Mouse (Mus musculus) MEL (cell line): ENCODE measurements around the gene Nlgn1. TPM values are rescaled to one million over a fixed set of nuclear protein-coding genes. Genes with fewer than 3 reads are reported as not detected.

Experiments
- DNase-seq: peaks from one replicate; pipeline ENCODE4 v3.0.0; 2011; ENCODE audit warnings: low read depth, low spot score
- H3K27ac ChIP-seq: 2 replicates; pipeline ENCODE4 v1.5.1; 2012; ENCODE audit warnings: low read depth, mild to moderate bottlenecking, control low read depth, low read length, moderate library complexity; ENCODE audit not compliant: control insufficient read depth
- H3K27me3 ChIP-seq, 2 experiments: fragments of 150-350 bp in 1 of 2; sonication (generic) in 1 of 2; 2 replicates each; pipeline ENCODE4 v1.6.1; 2012; ENCODE audit warnings: low read length in 2 of 2, mild to moderate bottlenecking in 2 of 2, improper control_type of control experiment in 1 of 2, moderate library complexity in 1 of 2; ENCODE audit not compliant: insufficient read depth in 2 of 2, control insufficient read depth in 1 of 2
- H3K36me3 ChIP-seq, 2 experiments: 2 replicates each; pipeline ENCODE4 v1.6.1; 2012 to 2014; ENCODE audit warnings: low read length in 2 of 2, improper control_type of control experiment in 1 of 2, inconsistent platforms in 1 of 2, mild to moderate bottlenecking in 1 of 2; ENCODE audit not compliant: insufficient read depth in 2 of 2, control insufficient read depth in 1 of 2
- H3K4me1 ChIP-seq, 2 experiments: fragments of 150-350 bp in 1 of 2; sonication (generic) in 1 of 2; 2 replicates each; pipeline ENCODE4 v1.6.1; 2012; ENCODE audit warnings: low read length in 2 of 2, improper control_type of control experiment in 1 of 2, mild to moderate bottlenecking in 1 of 2; ENCODE audit not compliant: insufficient read depth in 2 of 2, control insufficient read depth in 1 of 2
- H3K4me3 ChIP-seq, 2 experiments: fragments of 150-350 bp in 1 of 2; sonication (generic) in 1 of 2; 2 replicates each; pipeline ENCODE4 v1.5.1; 2012; ENCODE audit warnings: low read depth in 2 of 2, low read length in 2 of 2, mild to moderate bottlenecking in 2 of 2, moderate library complexity in 2 of 2, control low read depth in 1 of 2, improper control_type of control experiment in 1 of 2; ENCODE audit not compliant: control insufficient read depth in 1 of 2, insufficient read depth in 1 of 2
- H3K79me2 ChIP-seq: 2 replicates; pipeline ENCODE4 v1.6.1; 2012; ENCODE audit warnings: mild to moderate bottlenecking, low read length, moderate library complexity; ENCODE audit not compliant: control insufficient read depth, poor library complexity, insufficient read depth
- H3K9ac ChIP-seq: 2 replicates; pipeline ENCODE4 v1.6.1; 2012; ENCODE audit warnings: low read depth, mild to moderate bottlenecking, control low read depth, low read length, moderate library complexity; ENCODE audit not compliant: control insufficient read depth, poor library complexity, severe bottlenecking
- H3K9me3 ChIP-seq: fragments of 150-350 bp; sonication (generic); replicated peaks from 2 replicates; pipeline ENCODE4 v1.6.1; 2012; ENCODE audit warnings: mild to moderate bottlenecking, low read length, improper control_type of control experiment, moderate library complexity; ENCODE audit not compliant: insufficient read depth
- CHD2 ChIP-seq: IDR thresholded peaks from 2 replicates; pipeline ENCODE4 v1.6.1; 2011; ENCODE audit warnings: low read length, improper control_type of control experiment
- E2F4 ChIP-seq: IDR thresholded peaks from 2 replicates; pipeline ENCODE4 v1.6.1; 2011; ENCODE audit warnings: low read depth, low read length, improper control_type of control experiment, borderline replicate concordance
- KAT2A ChIP-seq: conservative IDR thresholded peaks from 2 replicates; pipeline ENCODE4 v1.6.1; 2012; ENCODE audit warnings: low read depth, low read length, improper control_type of control experiment, inconsistent platforms
- MXI1 ChIP-seq: IDR thresholded peaks from 2 replicates; pipeline ENCODE4 v1.6.1; 2011; ENCODE audit warnings: mild to moderate bottlenecking, low read depth, low read length, improper control_type of control experiment
- MYB ChIP-seq: IDR thresholded peaks from 2 replicates; pipeline ENCODE4 v1.6.1; 2011; ENCODE audit warnings: mild to moderate bottlenecking, low read depth, low read length, improper control_type of control experiment
- MYC ChIP-seq: IDR thresholded peaks from 2 replicates; pipeline ENCODE4 v1.6.1; 2011; ENCODE audit warnings: low read depth, mild to moderate bottlenecking, low read length, improper control_type of control experiment, moderate library complexity
- NRF1 ChIP-seq: IDR thresholded peaks from 2 replicates; pipeline ENCODE4 v1.6.1; 2014; ENCODE audit warnings: low read depth, mild to moderate bottlenecking, inconsistent platforms, low read length, improper control_type of control experiment, moderate library complexity; ENCODE audit not compliant: poor library complexity, insufficient read depth, severe bottlenecking
- POLR2A ChIP-seq, 2 experiments: IDR thresholded peaks; 2 replicates each; pipeline ENCODE4 v1.6.1; 2011 to 2012; ENCODE audit warnings: low read length in 2 of 2, mild to moderate bottlenecking in 2 of 2, control low read depth in 1 of 2, improper control_type of control experiment in 1 of 2, low read depth in 1 of 2, moderate library complexity in 1 of 2; ENCODE audit not compliant: control insufficient read depth in 1 of 2, insufficient read depth in 1 of 2, poor library complexity in 1 of 2
- RCOR1 ChIP-seq: IDR thresholded peaks from 2 replicates; pipeline ENCODE4 v1.6.1; 2012; ENCODE audit warnings: low read depth, mild to moderate bottlenecking, inconsistent platforms, low read length, improper control_type of control experiment
- SMC3 ChIP-seq: IDR thresholded peaks from 2 replicates; pipeline ENCODE4 v1.6.1; 2011; ENCODE audit warnings: low read depth, low read length, improper control_type of control experiment
- TAL1 ChIP-seq: IDR thresholded peaks from 2 replicates; pipeline ENCODE4 v1.6.1; 2012; ENCODE audit warnings: mild to moderate bottlenecking, inconsistent platforms, low read length, moderate library complexity, mixed read lengths
- TCF12 ChIP-seq: IDR thresholded peaks from 2 replicates; pipeline ENCODE4 v1.6.1; 2014; ENCODE audit warnings: low read depth, mild to moderate bottlenecking, inconsistent platforms, low read length, improper control_type of control experiment, moderate library complexity
- UBTF ChIP-seq: IDR thresholded peaks from 2 replicates; pipeline ENCODE4 v1.6.1; 2012; ENCODE audit warnings: low read depth, mild to moderate bottlenecking, inconsistent platforms, low read length, improper control_type of control experiment, moderate library complexity, borderline replicate concordance; ENCODE audit not compliant: insufficient read depth
- USF1 ChIP-seq: IDR thresholded peaks from 2 replicates; pipeline ENCODE4 v1.6.1; 2014; ENCODE audit warnings: low read depth, mild to moderate bottlenecking, inconsistent platforms, low read length, improper control_type of control experiment, moderate library complexity
- USF2 ChIP-seq, 2 experiments: IDR thresholded peaks; 2 replicates each; pipeline ENCODE4 v1.6.1; 2011 to 2012; ENCODE audit warnings: improper control_type of control experiment in 2 of 2, low read length in 2 of 2, borderline replicate concordance in 1 of 2, inconsistent platforms in 1 of 2, low read depth in 1 of 2, mild to moderate bottlenecking in 1 of 2; ENCODE audit not compliant: insufficient read depth in 1 of 2
- ZKSCAN1 ChIP-seq: IDR thresholded peaks from 2 replicates; pipeline ENCODE4 v1.6.1; 2012; ENCODE audit warnings: low read depth, mild to moderate bottlenecking, inconsistent platforms, low read length, improper control_type of control experiment, moderate library complexity
- ZMIZ1 ChIP-seq: IDR thresholded peaks from 2 replicates; pipeline ENCODE4 v1.6.1; 2012; ENCODE audit warnings: low read depth, mild to moderate bottlenecking, inconsistent platforms, low read length, improper control_type of control experiment, moderate library complexity
- ZNF384 ChIP-seq: IDR thresholded peaks from 2 replicates; pipeline ENCODE4 v1.6.1; 2012; ENCODE audit warnings: low read depth, mild to moderate bottlenecking, inconsistent platforms, low read length, improper control_type of control experiment
- polyA plus RNA-seq, 2 experiments: library from polyadenylated mRNA; stranded (reverse) in 1 of 2; unstranded in 1 of 2; fragments of >175 nt in 1 of 2; fragments of >200 nt in 1 of 2; gene quantifications; 2 replicates each; pipeline versions ENCODE4 v1.2.1 to v1.2.4; 2012; ENCODE audit warnings: low replicate concordance in 2 of 2, low read depth in 1 of 2; ENCODE audit not compliant: insufficient read length in 2 of 2, insufficient read depth in 1 of 2, missing spikeins in 1 of 2
- total RNA-seq: library from RNA; depleted of rRNA; stranded (reverse); fragments of 300-350 nt; gene quantifications from 2 replicates; pipeline ENCODE4 v1.2.3, GENCODE M21; 2012

Nlgn1 gene
- total and polyA plus RNA-seq, 3 experiments, result not detected

- no peaks in the 10 kb centered on the region for H3K79me2 ChIP-seq
- H3K4me3 ChIP-seq, result no peak overlapping the region
- no peaks in the 10 kb centered on the region for H3K27me3 ChIP-seq
- no peak overlapping the region for H3K27ac ChIP-seq
- no peaks in the 10 kb centered on the region for H3K9me3 ChIP-seq
- no peak overlapping the region for H3K9ac ChIP-seq
- TF ChIP-seq ZKSCAN1 (no peak), MXI1 (no peak), TAL1 (no peak), MYB (no peak), ZNF384 (no peak), MYC (no peak), POLR2A (IDR thresholded peaks at IDR 0.05; ENCODE audit: control insufficient read depth in 1 of 2, insufficient read depth in 1 of 2, low read depth in 1 of 2, low read length in 2 of 2, poor library complexity in 1 of 2) (no peak), RCOR1 (no peak)
- no peak for DNase-seq
- H3K4me1 ChIP-seq, result no peaks in the 10 kb centered on the region; a peak in 1 of 4 replicates
- H3K36me3 ChIP-seq, result no peaks in the 10 kb centered on the region
Measured at GRCm38 (mm10) chr3:25575526-25575925, 756.7 kb downstream of the Nlgn1 start.

DNA sequence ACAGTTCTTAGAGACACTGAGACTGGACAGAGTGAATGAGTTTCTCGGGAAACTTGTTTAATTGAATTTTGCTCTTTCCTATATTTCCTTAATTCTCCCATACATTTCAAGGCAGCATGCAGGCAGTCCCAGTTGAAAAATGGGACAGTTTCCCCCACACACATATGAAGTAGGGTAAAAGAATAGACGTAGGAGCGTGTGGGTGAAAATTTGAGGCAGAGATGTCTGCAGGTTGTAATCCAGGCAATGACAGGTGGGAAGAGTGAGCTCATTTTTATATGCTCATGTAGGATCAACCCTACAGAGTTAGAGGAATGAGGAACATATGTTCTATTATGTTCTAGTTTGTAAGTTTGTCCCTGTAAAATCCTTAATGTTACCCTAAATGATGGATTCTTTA, 757.4 kb downstream of the Nlgn1 start:
- no peaks in the 10 kb centered on the region for H3K27me3 ChIP-seq
- H3K36me3 ChIP-seq, result peaks cover 0 to 3% of the 10 kb centered on the region in 2 experiments; a peak in 1 of 4 replicates
- no peaks in the 10 kb centered on the region for H3K9me3 ChIP-seq
- H3K4me3 ChIP-seq, result no peak overlapping the region
- no peak for TF ChIP-seq USF2 (IDR thresholded peaks at IDR 0.05; ENCODE audit: borderline replicate concordance in 1 of 2, insufficient read depth in 1 of 2, low read depth in 1 of 2, low read length in 2 of 2)
- no peak for TF ChIP-seq KAT2A
- no peak for TF ChIP-seq ZMIZ1
- TF ChIP-seq NRF1, result no peak
- no peak for TF ChIP-seq CHD2
- no peak for TF ChIP-seq SMC3
- no peak for TF ChIP-seq UBTF
- TF ChIP-seq ZNF384, result no peak
- no peak for TF ChIP-seq ZKSCAN1
- TF ChIP-seq TCF12, result no peak
- TF ChIP-seq USF1, result no peak
- TF ChIP-seq E2F4, result no peak
- TF ChIP-seq, all 39 proteins: peak for 0
- Histone ChIP-seq H3K4me1 (peaks cover 0 to 4% of the 10 kb centered on the region in 2 experiments; a peak in 3 of 4 replicates), H3K79me2 (no peaks in the 10 kb centered on the region), H3K27ac (no peak overlapping the region), H3K9ac (no peak overlapping the region)
- no peak for DNase-seq
